Mouse (Mus musculus): ENCODE results near the gene Dnmbp.

Dnmbp gene

GRCm38 (mm10) chr19:43879401-43880212, 60.4 kb downstream of the Dnmbp start:
- peak in 1 of 2 experiments; percentile 27 for DNase-seq (ENCODE audit: low spot score in 2 of 2)

DNA sequence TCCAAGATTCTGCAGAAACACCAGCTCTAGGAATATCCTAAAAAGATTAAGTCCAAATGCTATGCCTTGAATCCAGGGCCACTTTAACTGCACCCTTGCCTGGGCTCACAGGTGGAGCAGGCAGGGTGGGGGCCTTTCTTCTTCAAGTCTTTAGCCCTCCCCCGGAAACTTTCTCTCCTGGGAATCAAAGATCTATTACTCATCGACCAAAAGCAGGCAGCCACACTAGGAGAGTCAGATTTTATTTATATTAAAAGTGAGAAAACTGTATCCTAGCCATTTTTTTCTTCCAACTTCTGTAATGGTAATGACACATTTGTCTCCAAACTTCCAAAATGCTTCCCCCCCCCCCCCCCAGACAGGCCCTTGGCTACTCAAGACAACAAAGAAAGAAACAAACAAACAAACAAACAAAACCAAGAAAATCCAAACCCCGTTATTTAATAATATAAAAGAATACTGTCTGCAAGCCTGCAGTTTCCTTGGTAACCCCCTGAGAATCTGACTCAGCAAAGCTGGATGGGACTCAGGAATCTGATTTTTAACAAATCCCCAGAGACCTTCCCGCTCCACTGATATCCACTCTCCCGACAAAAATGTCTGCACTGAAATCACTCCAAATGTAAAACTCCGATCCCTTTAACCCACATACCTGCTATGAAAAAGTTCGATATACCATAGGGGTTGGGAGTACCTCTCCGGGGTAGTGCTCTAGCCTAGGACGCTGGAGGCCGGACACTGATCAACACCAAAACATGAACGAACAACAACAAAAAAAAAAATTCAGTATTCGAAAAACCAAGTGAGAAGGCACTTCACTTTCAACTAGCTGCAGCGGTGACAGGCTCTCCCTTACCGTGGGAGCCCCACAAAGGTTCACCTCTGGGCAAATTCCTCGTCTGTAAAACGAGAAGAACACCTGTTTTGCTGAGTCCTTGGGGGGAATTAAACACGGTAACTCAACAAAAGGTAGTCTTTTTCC, 61.6 kb downstream of the Dnmbp start:
- no peak for DNase-seq (ENCODE audit: low spot score in 2 of 2)

- no peak for DNase-seq (ENCODE audit: low spot score in 2 of 2)
Measured at GRCm38 (mm10) chr19:43877364-43877763, 62.6 kb downstream of the Dnmbp start.

DNA sequence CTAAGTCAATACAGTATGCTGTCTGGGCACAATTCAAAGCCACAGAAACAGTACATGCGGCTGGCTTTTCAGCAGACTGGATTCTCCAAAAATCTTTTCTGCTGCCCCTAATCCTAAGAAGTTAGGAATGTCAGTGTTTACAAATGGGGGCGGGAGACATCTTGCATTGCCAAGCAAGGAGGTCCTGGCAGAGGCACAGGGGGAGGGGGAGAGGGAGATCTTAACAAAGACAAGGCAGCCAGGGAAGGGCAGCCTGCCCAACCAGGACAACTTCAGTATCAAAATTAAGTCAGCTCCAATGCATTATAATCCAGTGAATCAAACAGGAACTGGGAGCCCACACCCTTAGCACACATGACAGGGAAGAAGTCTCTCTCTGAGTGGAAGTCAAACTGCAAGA, 64.0 kb downstream of the Dnmbp start:
- DNase-seq (ENCODE audit: low spot score in 2 of 2), result no peak

GRCm38 (mm10) chr19:43874351-43874750, 65.6 kb downstream of the Dnmbp start:
- no peak for DNase-seq (ENCODE audit: low spot score in 2 of 2)

DNA sequence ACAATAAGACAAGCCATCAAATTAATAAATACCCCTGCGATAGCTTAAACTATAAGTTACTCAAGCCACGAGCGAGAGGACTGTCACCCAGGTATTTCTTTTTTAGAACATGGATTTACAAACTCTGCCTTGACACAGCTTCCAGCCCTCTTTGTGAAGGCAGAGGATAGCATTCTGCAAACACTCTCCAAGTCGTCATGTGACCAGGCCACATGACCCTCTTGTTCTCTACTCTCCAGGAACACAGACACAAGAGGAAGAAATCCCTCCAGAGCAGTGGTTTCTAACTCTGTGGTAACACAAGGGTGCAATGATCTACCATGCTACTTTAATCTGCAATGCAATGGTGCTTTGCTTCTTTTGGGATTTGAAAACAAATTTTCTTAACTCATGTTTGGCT, 69.6 kb downstream of the Dnmbp start:
- DNase-seq (ENCODE audit: low spot score in 2 of 2), result no peak

DNA sequence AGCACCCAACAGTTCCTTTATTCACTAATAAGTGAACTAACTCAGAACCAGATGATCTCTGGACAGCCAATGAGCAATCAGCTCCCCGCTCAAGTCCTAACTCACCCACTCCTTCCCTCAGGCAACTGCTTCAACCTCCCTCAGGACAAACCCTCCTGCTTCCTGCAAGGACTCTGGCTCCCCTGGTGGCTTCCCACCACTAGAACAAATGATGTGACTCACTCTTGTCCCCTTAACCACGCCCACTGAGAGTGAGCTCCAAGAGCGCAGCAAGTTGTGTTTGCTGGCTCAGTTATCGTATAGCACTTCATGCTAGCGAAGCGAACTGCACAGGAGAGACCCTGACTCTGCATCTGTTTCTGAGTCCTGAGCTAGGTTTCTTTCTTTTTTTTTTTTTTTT, 82.6 kb downstream of the Dnmbp start:
- DNase-seq (ENCODE audit: low spot score in 2 of 2), result no peak

DNA sequence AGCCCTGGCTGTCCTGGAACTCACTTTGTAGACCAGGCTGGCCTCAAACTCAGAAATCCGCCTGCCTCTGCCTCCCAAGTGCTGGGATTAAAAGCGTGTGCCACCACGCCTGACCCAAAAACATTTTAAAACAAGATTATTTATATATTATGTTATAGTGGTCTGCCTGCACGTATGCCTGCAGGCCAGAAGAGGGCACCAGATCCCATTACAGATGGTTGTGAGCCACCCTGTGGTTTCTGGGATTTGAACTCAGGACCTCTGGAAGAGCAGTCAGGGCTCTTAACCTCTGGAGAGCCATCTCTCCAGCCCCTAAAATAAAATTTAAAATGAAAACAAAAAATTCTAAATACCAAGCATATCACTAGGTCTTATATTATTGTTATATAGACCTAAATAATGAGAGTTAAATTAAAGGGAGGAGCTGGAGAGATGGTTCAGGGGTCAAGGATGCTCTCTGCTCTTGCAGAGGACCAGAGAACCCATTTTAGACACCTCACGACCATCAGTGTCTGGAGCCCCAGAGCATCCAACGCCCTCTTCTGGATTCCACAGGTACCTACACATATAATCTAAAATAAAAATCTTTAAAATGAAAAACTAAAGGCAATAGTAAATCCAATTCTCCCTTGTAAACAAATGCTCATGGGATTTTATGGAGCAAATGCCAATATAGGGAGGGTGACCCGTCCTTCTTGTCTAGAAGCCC, 87.0 kb downstream of the Dnmbp start:
- DNase-seq (ENCODE audit: low spot score in 2 of 2), result no peak

DNA sequence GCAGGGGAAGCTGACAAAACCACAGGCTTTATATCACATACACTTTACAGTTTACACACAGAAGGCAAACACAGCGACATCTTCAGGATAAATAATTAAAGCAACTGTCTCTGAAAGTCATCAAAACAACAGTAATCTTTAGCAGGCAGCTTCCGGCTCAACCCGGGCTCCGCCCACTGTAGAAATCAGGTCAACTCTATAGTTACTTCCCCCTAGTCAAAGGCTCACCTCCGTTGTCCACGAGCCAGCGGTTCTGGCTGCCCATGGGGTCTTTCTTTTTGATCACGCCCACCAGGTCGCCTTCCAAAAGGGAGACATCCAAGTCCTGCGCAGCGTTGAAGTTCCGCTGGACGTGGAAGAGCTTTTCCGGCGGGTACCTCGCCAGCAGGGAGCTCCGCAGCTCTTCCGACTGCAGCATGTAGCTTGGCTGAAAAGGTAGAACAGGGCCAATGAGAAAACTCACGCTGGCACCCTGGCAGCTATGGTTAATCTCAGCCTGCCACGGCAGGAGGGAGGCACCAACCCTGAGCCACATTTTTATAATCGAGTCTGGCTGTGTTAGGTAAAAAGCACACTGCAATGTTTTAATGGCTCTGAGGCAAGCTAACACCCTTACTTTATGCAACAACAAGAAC, 87.9 kb downstream of the Dnmbp start:
- no peak for DNase-seq (ENCODE audit: low spot score in 2 of 2)

- no peak for DNase-seq (ENCODE audit: low spot score in 2 of 2)
Measured at GRCm38 (mm10) chr19:43850026-43850425, 90.0 kb downstream of the Dnmbp start.

GRCm38 (mm10) chr19:43847966-43848365, 92.0 kb downstream of the Dnmbp start:
- no peak for DNase-seq (ENCODE audit: low spot score in 2 of 2)

DNA sequence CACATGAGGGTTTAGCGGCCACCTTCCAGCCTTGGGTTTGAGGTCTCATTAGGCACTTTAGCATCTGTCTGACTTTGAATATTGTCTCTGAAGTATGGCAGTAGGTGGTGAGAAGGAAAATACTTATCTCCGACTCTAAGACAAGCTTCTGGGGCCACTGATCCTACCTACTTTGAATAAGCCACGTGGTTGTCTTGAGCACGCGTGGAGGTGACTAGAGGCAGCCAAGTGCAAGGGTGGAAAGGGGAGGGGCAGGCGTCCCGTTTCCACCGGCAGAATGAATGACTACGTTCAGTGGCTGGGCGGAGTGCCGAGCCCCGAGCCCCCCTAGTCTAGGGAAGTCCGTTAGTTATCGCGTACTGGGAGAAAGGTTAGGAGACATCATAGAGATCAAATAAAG, 92.9 kb downstream of the Dnmbp start:
- DNase-seq (ENCODE audit: low spot score in 2 of 2), result no peak

- DNase-seq (ENCODE audit: low spot score in 2 of 2), result no peak
Measured at GRCm38 (mm10) chr19:43845331-43845908, 94.6 kb downstream of the Dnmbp start.

DNA sequence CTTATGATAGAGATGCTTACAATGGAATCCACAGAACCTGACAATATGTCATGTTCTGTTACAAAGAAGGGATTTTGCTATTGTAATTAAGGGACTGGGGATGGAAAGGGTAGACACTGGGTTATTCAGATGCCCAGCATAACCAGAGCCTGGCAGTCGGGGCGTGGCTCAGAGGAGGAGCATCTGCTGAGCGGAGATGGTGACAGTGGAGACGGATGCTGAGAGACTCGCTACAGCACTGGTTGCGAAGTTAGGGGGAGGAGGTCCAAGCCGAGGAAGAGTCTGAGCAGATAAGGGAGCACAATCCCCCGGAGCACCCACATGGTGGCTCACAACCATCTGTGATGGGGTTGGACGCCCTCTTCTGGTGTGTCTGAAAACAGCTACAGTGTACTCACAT, 96.8 kb downstream of the Dnmbp start:
- no peak for DNase-seq (ENCODE audit: low spot score in 2 of 2)

DNA sequence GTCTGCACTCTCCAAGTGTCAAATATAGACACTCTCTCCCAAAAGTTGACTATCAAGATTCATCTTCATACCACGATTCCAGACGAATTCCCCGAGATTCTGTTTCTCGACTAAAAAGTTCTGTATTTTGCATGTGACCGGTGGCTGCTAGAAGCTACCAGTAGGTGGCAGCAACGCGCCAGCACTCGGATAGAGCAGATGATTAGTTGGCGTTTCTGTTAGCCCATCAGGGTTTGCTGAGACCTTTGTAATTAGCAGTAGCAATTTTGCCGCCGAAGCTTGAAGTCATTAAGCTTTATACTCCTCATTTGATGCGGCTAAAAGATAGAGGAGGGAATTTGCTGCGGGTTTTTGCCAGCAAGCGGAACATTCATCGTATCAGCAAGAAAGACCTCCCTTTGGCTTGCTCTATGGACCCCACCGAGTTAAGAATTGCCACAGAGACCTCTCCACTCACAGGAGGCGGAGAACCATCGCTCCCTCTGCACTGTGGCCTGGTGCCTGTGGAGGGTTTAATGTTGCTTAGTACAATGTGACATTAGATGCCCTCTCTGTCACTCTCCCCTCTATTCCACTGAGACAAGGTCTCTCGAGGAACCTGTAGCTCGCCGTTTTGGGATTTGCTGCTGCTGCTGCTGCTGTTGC, 107.4 kb downstream of the Dnmbp start:
- DNase-seq (ENCODE audit: low spot score in 2 of 2), result peak; percentile 46 to 85

GRCm38 (mm10) chr19:43826855-43827254, 113.1 kb downstream of the Dnmbp start:
- DNase-seq (ENCODE audit: low spot score in 2 of 2), result no peak

DNA sequence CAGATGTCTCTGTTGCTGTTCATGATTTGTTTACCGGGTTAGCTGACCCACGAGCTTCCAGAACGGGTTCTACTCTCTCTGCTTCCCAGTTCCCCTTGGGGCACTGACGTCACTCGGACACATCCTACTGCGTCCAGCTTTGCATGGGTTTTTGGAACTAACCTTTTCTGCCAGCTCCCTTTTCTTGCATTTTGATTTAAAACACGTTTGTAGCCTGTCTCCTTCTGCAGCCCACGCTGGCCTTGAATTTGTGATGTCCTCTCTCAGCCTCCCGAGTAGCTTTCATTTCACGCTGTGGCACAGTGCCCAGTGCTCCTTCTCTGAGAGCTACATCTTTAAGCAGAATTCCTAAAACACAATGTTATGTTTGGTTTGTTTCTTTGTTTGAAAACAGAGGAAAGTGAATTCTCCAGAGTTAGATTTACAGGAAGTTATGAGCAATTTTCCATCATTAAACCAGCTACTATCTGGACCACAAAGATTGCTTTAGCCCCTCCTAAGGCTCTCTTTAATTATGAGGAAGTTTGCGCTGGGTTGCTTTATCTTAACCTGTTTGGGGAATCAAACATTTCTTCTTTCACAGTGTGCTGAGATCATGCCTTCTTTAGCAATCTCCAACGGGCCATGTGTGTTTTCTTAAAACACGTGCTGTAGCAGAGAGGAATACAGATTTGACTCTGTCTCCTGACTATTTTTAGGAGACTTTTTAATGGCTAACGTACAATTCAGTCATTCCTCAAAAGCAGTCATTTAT, 124.2 kb downstream of the Dnmbp start:
- DNase-seq (ENCODE audit: low spot score in 2 of 2), result no peak

DNA sequence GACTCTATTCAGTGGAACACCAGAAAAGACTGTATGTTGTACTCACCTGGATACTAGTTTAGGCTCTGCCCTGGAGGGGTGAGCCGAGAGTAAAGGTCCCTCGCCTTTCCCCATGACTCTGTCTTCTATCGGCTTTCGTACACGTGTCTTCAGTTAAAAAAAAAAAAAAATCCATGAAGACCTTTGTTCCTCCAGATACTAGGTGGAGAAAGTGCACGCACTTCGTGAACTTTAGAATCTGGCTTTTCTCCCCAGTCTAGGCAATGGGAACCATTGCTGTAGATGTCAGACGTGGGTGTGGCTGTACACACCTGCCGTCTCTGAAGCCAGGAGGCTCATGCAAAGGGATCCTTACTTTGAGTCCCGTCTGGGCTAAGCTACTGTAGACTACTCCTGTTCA, 126.7 kb downstream of the Dnmbp start:
- DNase-seq (ENCODE audit: low spot score in 2 of 2), result no peak

DNA sequence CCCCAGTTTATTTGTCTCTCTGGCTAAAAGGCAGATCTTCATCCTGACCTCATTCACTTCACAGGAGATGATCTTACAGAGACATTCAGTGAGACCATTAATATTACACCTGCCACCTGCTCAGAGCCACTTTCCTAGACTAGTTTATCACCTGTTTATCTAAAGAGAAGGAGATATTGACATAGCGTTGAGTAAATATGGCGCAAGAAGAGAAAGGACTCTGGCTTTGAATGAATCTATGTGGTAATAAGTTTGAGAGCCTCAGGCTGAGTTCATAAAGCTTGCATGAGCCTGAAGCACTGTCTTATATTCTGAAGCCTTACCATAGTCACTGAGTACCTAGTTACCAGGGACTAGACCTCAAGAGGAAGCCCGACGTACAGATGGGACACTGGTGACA, 128.6 kb downstream of the Dnmbp start:
- DNase-seq (ENCODE audit: low spot score in 2 of 2), result no peak

- DNase-seq (ENCODE audit: low spot score in 2 of 2), result no peak
Measured at GRCm38 (mm10) chr19:43809331-43809730, 130.7 kb downstream of the Dnmbp start.

All from spleen, postnatal 4 days (tissue).